Mouse (Mus musculus): ENCODE data around the gene C5ar2.
"Not testable (repeated sequence)": the region's sequence is repeated elsewhere in the genome, so short reads cannot be mapped to it uniquely, and the experiment has no call there.

C5ar2 gene

DNA sequence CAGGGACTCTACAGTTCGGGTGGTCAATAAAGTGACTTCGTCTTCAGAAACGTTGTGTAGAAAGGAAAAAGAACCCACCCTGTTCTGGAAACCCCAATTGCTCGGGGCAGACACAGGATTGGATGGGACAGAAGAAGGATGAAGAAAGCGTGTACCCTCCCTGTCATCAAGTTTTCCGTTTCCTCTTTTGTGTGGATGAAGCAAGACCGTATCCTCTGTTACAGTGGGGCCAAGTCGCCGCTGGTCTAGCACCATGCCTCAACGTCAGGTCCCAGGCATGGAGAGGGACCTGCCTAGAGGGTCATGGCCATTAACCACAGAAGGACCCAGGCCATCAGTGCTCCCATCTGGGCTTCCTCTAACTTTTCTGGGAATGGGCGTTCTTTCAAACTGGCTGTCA lies 13.9 kb upstream of the C5ar2 start:
- DNase-seq (ENCODE audit: low spot score in 2 of 2): no peak

DNA sequence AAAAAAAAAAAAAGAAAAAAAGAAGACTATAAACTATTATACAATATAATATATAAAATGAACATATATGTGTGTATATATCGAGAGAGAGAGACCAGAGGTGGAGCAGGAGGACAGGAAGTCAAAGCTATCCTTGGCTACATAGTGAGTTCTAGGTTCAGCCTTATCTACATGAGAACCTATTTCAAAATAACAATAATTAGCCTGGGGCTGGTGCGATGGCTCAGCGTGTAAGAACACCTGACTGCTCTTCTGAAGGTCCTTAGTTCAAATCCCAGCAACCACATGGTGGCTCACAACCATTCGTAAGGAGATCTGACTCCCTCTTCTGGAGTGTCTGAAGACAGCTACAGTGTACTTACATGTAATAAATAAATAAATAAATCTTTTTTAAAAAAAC lies 12.0 kb upstream of the C5ar2 start:
- DNase-seq (ENCODE audit: low spot score in 2 of 2): not testable (repeated sequence)

GRCm38 (mm10) chr7:16254195-16254594 lies 10.2 kb upstream of the C5ar2 start:
- no peak for DNase-seq (ENCODE audit: low spot score in 2 of 2)

- DNase-seq (ENCODE audit: low spot score in 2 of 2): no peak
Observed at GRCm38 (mm10) chr7:16250687-16251086, 6.7 kb upstream of the C5ar2 start.

DNA sequence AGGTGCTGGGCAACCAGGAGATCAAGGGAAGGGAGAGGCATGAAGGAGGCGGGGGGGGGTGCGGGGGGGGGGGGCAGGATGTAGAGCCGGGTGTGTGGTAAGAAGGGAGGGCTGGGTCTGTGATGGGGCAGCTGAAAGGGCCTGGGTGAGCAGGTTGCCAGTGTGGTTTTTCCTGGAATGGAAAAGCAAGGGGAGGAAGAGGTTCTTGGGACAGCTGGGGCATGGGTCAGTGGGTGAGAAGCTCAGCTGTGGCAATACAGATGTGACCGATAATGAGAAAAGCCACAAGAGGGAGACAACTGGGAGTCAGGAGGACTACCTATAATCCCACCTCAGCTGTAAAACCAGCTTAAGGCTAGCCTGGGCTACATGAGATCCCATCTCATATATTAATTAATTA lies 2.0 kb upstream of the C5ar2 start:
- DNase-seq (ENCODE audit: low spot score in 2 of 2): no peak

GRCm38 (mm10) chr7:16242198-16242597 lies 1.8 kb downstream of the C5ar2 start:
- DNase-seq (ENCODE audit: low spot score in 2 of 2): no peak

- no peak for DNase-seq (ENCODE audit: low spot score in 2 of 2)
Observed at GRCm38 (mm10) chr7:16241787-16242186, 2.2 kb downstream of the C5ar2 start.

- DNase-seq (ENCODE audit: low spot score in 2 of 2): no peak
Observed at GRCm38 (mm10) chr7:16240978-16241303, 3.0 kb downstream of the C5ar2 start.

GRCm38 (mm10) chr7:16240281-16240977 lies 3.5 kb downstream of the C5ar2 start:
- DNase-seq (ENCODE audit: low spot score in 2 of 2): no peak

DNA sequence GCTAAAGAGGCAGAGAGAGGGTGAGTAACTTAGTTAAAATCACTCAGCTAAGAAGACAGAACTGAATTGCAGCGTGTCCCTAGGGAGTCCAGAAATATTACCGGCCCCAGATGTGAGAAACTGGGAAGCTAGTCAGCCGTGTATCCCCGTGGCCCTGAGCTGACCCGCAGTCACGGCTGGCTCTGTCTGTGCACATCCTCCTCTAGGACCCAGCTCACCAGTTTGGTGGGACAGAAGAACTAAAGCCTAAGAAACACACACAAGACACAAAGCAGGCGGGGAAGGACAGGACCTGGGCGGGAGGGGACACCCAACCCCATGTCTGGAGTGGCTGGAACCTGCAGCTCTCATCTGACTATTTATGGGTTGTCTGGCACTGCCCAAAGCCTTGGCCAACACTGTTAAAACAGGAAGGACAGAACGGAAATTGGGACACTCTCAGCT lies 4.4 kb downstream of the C5ar2 start:
- DNase-seq (ENCODE audit: low spot score in 2 of 2): no peak

DNA sequence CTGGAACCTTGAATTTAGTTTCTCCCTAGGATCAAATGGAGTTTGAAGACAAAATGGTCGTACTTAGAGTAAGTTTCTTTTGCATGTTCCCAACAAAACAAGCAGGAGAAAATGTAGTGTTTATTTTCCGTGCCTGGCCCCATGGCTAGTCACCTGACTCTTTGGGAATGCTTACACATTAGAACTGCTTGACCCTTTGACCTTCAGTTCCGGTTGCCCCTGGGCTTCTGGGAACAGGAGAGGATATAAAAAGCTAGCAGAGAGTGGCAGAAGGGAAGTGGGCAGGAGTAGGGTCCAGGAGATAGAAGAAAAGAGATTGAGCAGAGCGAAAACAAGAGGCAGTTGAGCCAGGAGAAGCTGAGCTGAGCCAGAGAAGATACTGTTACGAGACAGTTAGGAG lies 14.1 kb downstream of the C5ar2 start:
- DNase-seq (ENCODE audit: low spot score in 2 of 2): no peak

- peak; percentile 96 to 97 for DNase-seq (ENCODE audit: low spot score in 2 of 2)
Observed at GRCm38 (mm10) chr7:16221582-16222272, 22.2 kb downstream of the C5ar2 start, which contains the start of gene Dhx34. Gene Dhx34, minus strand, starts transcription at chr7:16222037.

DNA sequence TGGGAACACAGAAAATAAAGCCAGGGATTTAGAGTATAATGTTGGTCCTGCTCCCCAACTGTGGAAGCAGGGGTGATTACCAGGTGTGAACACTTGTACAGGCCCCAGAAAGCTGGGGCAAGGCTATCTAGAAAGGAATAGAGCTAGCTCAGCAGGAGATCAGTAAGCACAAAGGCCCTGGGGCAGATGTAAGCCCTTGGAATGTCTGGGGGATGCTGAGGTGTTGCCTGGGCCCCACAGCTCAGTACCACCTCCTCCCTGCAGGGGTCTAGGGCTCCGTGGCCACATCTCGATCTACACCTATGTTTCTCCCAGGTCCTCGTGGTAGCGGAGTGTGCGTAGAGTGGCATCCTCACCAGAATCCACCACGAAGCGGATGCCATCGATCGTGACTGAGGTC lies 30.0 kb downstream of the C5ar2 start:
- DNase-seq (ENCODE audit: low spot score in 2 of 2): peak in 1 of 2 experiments; percentile 18

GRCm38 (mm10) chr7:16213196-16213595 lies 30.8 kb downstream of the C5ar2 start:
- peak in 1 of 2 experiments; percentile 15 for DNase-seq (ENCODE audit: low spot score in 2 of 2)

- peak in 1 of 2 experiments; percentile 22 for DNase-seq (ENCODE audit: low spot score in 2 of 2)
Observed at GRCm38 (mm10) chr7:16210862-16211365, 33.0 kb downstream of the C5ar2 start.

DNA sequence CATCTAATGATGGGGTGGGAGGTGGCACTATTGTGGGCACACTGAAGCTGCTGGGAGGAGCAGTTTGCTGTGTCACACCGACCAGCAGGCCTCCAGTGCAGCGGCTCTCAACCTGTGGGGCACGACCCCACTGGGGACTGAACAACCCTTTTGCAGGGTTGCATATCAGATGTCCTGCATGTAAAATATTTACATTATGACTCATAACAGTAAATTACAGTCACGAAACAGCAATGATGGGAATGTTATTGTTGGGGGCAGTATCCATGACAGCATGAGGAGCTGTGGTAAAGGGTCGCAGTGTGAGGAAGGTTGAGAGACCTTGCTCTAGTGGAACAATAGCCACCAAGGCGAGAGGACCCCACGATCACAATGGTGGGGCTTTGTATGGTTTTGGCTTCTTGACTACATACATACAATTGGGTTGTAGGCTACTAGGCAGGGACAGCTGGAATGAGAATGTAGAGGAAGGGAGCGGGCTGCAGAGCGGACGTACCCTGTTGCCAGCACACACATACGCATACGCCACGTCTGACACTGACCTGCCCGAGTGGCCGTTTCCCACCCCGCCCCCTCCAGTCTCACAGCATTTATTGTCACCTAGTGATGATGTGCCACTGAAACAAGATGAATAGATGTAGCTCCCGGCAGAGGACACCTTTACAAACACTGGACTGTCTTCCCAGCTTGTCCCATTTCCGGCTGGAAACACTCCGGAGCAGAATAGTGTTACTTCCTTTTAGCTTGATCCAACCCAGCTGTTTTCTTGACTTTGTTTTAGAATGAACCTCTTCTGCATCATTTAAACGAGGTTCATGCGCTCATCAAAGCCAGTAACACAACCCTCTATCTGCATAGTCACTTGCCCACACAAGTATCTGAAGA lies 34.9 kb downstream of the C5ar2 start:
- DNase-seq (ENCODE audit: low spot score in 2 of 2): peak in 1 of 2 experiments; percentile 16

- DNase-seq (ENCODE audit: low spot score in 2 of 2): peak in 1 of 2 experiments; percentile 37
Observed at GRCm38 (mm10) chr7:16207496-16207895, 36.5 kb downstream of the C5ar2 start.

- no peak for DNase-seq (ENCODE audit: low spot score in 2 of 2)
Observed at GRCm38 (mm10) chr7:16207076-16207475, 36.9 kb downstream of the C5ar2 start.

DNA sequence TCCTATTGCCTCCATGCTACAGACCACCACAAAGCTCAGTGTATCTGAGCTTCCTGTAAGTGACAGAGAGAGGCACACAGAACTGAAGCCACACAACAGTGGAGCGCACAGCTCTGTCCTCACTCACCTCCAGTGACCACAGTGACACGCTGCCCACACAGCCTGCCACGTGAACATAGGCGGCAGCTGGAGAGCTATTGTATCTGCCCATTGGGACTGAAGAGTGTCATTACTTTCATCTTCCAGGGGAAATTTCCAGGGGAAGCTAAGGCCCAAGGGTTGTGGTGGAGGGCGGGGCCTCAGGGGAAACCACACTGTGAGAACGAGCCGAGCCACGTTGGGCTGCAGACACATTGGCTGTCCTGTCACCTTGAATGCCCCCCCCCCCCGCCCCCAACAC lies 39.2 kb downstream of the C5ar2 start:
- no peak for DNase-seq (ENCODE audit: low spot score in 2 of 2)

DNA sequence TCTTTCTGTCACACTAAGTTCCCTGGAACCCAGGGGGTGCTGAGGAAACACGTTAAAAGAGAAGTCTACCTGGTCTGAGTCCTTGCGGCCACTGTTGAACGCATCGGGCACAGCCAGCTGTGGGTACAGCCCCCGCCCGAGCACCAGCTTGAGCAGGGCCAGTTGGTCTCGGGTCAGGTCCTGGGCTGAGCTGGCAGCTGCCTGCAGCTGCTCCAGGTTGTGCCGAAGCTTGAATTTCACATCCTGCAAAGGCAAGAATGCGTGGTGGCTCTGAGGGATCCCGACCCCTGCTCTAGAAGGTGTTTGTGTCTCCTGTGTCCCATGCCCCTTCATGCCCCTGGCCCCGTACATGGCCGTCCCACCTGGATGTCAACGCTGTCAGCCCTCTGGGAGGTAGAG lies 40.5 kb downstream of the C5ar2 start:
- no peak for DNase-seq (ENCODE audit: low spot score in 2 of 2)

- no peak for DNase-seq (ENCODE audit: low spot score in 2 of 2)
Observed at GRCm38 (mm10) chr7:16202756-16203504, 41.0 kb downstream of the C5ar2 start.
